In the genomic region with DNA sequence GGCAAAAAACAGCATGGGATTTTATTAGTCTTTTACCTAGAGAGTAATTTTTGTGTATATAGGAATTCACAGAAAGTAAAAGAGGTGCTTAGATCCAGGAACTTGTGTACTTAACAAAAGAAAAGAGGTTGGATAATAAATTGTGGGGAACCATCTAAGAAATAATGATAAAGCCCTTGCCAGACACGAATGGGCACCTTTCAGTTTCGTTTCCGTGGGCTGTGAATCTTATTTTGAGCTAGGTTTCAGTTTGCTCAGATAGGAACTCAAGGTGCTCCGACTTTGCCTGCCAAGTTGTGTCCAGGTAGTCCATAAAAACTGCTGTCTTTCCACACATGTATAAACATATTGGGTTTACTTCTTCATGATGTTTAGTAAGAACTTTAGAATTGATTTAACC, we compare ENCODE assay signal across 13 mouse cellular contexts. TPM values are rescaled to one million over a fixed set of nuclear protein-coding genes. Genes with fewer than 3 reads are reported as not detected.
DNase-seq lines count a peak whose midpoint lies in the region; ATAC-seq and TF ChIP-seq lines count a peak whose summit lies in the region.
"Had no signal": no experiment of that assay in that cellular context is flagged by ENCODE, and none has a peak within 500 bp of the region (broad histone marks: within the 10 kb centered on the region; RNA-seq: fewer than 3 reads in every experiment).

No protein-coding gene starts in this region.

- H3K79me2 ChIP-seq in heart, adult 2 months (replicated peaks; ENCODE audit: control insufficient read depth, insufficient read depth, low read length), result no peaks in the 10 kb centered on the region

- TF ChIP-seq POLR2A in heart, adult 2 months (IDR thresholded peaks at IDR 0.05; ENCODE audit: insufficient read depth, low read depth, low read length), result no peak

- H3K9ac ChIP-seq in heart, adult 2 months (ENCODE audit: low read depth, low read length), result no peak overlapping the region
- no peak overlapping the region for H3K9ac ChIP-seq in hindbrain, embryonic 12.5 days
- no peak overlapping the region for H3K9ac ChIP-seq in hindbrain, embryonic 13.5 days
- H3K9ac ChIP-seq: limb, embryonic 13.5 days had no signal

- TF ChIP-seq EP300 in heart, adult 2 months (IDR thresholded peaks at IDR 0.05; ENCODE audit: insufficient read depth, low read depth, low read length), result no peak

- no peak overlapping the region; the same call in 1 of the 2 replicates for H3K4me3 ChIP-seq in heart, adult 2 months
- H3K4me3 ChIP-seq in megakaryocyte, embryonic 14.5 days (replicated peaks), result peak overlapping the region; percentile 83
- H3K4me3 ChIP-seq in hindbrain, embryonic 12.5 days, result no peak overlapping the region
- H3K4me3 ChIP-seq in hindbrain, embryonic 13.5 days, result no peak overlapping the region
- H3K4me3 ChIP-seq: limb, embryonic 13.5 days had no signal

- no peak for DNase-seq in heart, adult 2 months
- no peak for DNase-seq in heart, postnatal 36 days
- peak; percentile 82 for DNase-seq in A20 (ENCODE audit: low read depth, low spot score)
- no peak for DNase-seq in right cerebral cortex, postnatal 25 days
- DNase-seq: cerebellum, adult 9-11 months; kidney, adult 11 months had no signal

- H3K4me2 ChIP-seq in hindbrain, embryonic 12.5 days (replicated peaks), result no peak overlapping the region
- H3K4me2 ChIP-seq in hindbrain, embryonic 13.5 days, result no peak overlapping the region

- intact Hi-C loops in heart, adult 2 months (cut with DNase I), result loop anchor here (5.0 kb wide), 2 partner anchors 110 to 660 kb away; a partner anchor contains a TSS
- intact Hi-C loops in heart, postnatal 36 days (cut with DNase I), result no loop called here

- H3K27me3 ChIP-seq in heart, adult 2 months (ENCODE audit: control insufficient read depth, insufficient read depth, low read length), result no peaks in the 10 kb centered on the region
- H3K27me3 ChIP-seq in megakaryocyte, embryonic 14.5 days (replicated peaks), result no peaks in the 10 kb centered on the region
- no peaks in the 10 kb centered on the region for H3K27me3 ChIP-seq in hindbrain, embryonic 12.5 days
- H3K27me3 ChIP-seq in hindbrain, embryonic 13.5 days, result no peaks in the 10 kb centered on the region
- H3K27me3 ChIP-seq: limb, embryonic 13.5 days had no signal

- 0 out of 2 replicates have a peak, but pooled peaks cover 2% of the 10 kb centered on the region for H3K36me3 ChIP-seq in heart, adult 2 months (ENCODE audit: control insufficient read depth, insufficient read depth, low read length)
- H3K36me3 ChIP-seq in megakaryocyte, embryonic 14.5 days (replicated peaks; ENCODE audit: low read length), result peaks cover 27% of the 10 kb centered on the region
- no peaks in the 10 kb centered on the region for H3K36me3 ChIP-seq in hindbrain, embryonic 12.5 days
- H3K36me3 ChIP-seq in hindbrain, embryonic 13.5 days, result no peaks in the 10 kb centered on the region
- H3K36me3 ChIP-seq: limb, embryonic 13.5 days had no signal

- H3K27ac ChIP-seq in heart, adult 2 months, result peak overlapping the region; percentile 10; the same call in 1 of the 2 replicates
- H3K27ac ChIP-seq in hindbrain, embryonic 12.5 days, result no peak overlapping the region
- H3K27ac ChIP-seq in hindbrain, embryonic 13.5 days, result no peak overlapping the region
- H3K27ac ChIP-seq: heart, embryonic 10.5 days; limb, embryonic 13.5 days had no signal

- H3K9me3 ChIP-seq in megakaryocyte, embryonic 14.5 days, result no peaks in the 10 kb centered on the region
- no peaks in the 10 kb centered on the region for H3K9me3 ChIP-seq in hindbrain, embryonic 12.5 days (replicated peaks)
- no peaks in the 10 kb centered on the region for H3K9me3 ChIP-seq in hindbrain, embryonic 13.5 days
- H3K9me3 ChIP-seq: heart, embryonic 10.5 days; limb, embryonic 13.5 days had no signal

- ATAC-seq in erythroblast, adult 5-6 weeks (replicated peaks; ENCODE audit: low FRiP score, poor library complexity, severe bottlenecking), result peak; percentile 56
- ATAC-seq in hindbrain, embryonic 12.5 days (ENCODE audit: low FRiP score), result no peak
- no peak for ATAC-seq in hindbrain, embryonic 13.5 days (ENCODE audit: low FRiP score)
- ATAC-seq: forebrain, embryonic 14.5 days had no signal

- 60% methylated on average over 4 of the region's 4 CpGs for WGBS in heart, adult 2 months
- WGBS in hindbrain, embryonic 12.5 days, result 85% methylated on average over 4 of the region's 4 CpGs
- WGBS in hindbrain, embryonic 13.5 days, result 84% methylated on average over 4 of the region's 4 CpGs

- H3K4me1 ChIP-seq in heart, adult 2 months (ENCODE audit: control insufficient read depth, insufficient read depth, low read length), result peaks cover 2% of the 10 kb centered on the region; the same call in 1 of the 2 replicates
- peaks cover 7% of the 10 kb centered on the region for H3K4me1 ChIP-seq in megakaryocyte, embryonic 14.5 days
- peaks cover 9% of the 10 kb centered on the region for H3K4me1 ChIP-seq in hindbrain, embryonic 12.5 days
- H3K4me1 ChIP-seq in hindbrain, embryonic 13.5 days (replicated peaks), result peaks cover 8% of the 10 kb centered on the region
- H3K4me1 ChIP-seq: heart, embryonic 10.5 days had no signal

- TF ChIP-seq CTCF in heart, adult 2 months (IDR thresholded peaks at IDR 0.05), result no peak

RNA-seq across cellular contexts. Expression of a gene that starts 1.6 kb away (rescaled TPM):
- total RNA-seq in heart, adult 2 months (2021), result 1 to 10 TPM; 3.4 to 3.8 TPM
- 2.6 and 3.7 TPM in 2 replicates for polyA plus RNA-seq in heart, adult 2 months (2012; rRNA removed)
- total RNA-seq in heart, postnatal 36 days (2021), result 1 to 10 TPM; 2.9 to 4.9 TPM
- 76.9 and 83.4 TPM in 2 replicates for total RNA-seq in erythroblast, adult 5-6 weeks (2015; ENCODE audit: low replicate concordance)
- total RNA-seq in erythroblast, adult 5-6 weeks (2017; ENCODE audit: low replicate concordance), result 95.7 and 121 TPM in 2 replicates
- polyA plus RNA-seq in megakaryocyte, embryonic 14.5 days (2012; ENCODE audit: insufficient read depth, low replicate concordance), result 3.4 and 3.9 TPM in 2 replicates
- polyA plus RNA-seq in hindbrain, embryonic 12.5 days (2016; fragmentation: Nextera tagmentation; extraction: Ambion mirVana), result 1.3 and 1.9 TPM in 2 replicates
- polyA plus RNA-seq in hindbrain, embryonic 13.5 days (2015; fragmentation: Nextera tagmentation; extraction: Ambion mirVana), result 0.95 and 1.1 TPM in 2 replicates

RNA-seq across cellular contexts. Expression of a gene that starts 47.1 kb away (rescaled TPM):
- 100 to 1,000 TPM in 1 of 2 experiments, 10 to 100 TPM in 1; 70.9 to 103 TPM for total RNA-seq in heart, adult 2 months (2021)
- polyA plus RNA-seq in heart, adult 2 months (2012; rRNA removed), result 18.0 and 36.9 TPM in 2 replicates
- 10 to 100 TPM; 83.9 to 90.1 TPM for total RNA-seq in heart, postnatal 36 days (2021)
- total RNA-seq in erythroblast, adult 5-6 weeks (2015; ENCODE audit: low replicate concordance), result 0.38 and 1.0 TPM in 2 replicates
- total RNA-seq in erythroblast, adult 5-6 weeks (2017; ENCODE audit: low replicate concordance), result 1.4 and 1.7 TPM in 2 replicates
- polyA plus RNA-seq in megakaryocyte, embryonic 14.5 days (2012; ENCODE audit: insufficient read depth, low replicate concordance), result 0.08 TPM in 1 of 2 replicates, not detected in the other
- polyA plus RNA-seq in hindbrain, embryonic 12.5 days (2016; fragmentation: Nextera tagmentation; extraction: Ambion mirVana), result 7.3 and 7.4 TPM in 2 replicates
- 6.1 and 6.9 TPM in 2 replicates for polyA plus RNA-seq in hindbrain, embryonic 13.5 days (2015; fragmentation: Nextera tagmentation; extraction: Ambion mirVana)
